Mouse (Mus musculus) ES-E14 (cell line): ENCODE measurements around the gene Fxyd5.

ENCODE experiments used
- CHD2 ChIP-seq: IDR thresholded peaks from 2 replicates; pipeline ENCODE4 v1.6.1; 2014; ENCODE audit warnings: mild to moderate bottlenecking, low read depth, low read length, inconsistent platforms
- HCFC1 ChIP-seq: IDR thresholded peaks from 2 replicates; pipeline ENCODE4 v1.6.1; 2012; ENCODE audit warnings: low read length, inconsistent platforms, borderline replicate concordance; ENCODE audit not compliant: insufficient read depth
- MAFK ChIP-seq: IDR thresholded peaks from 2 replicates; pipeline ENCODE4 v1.6.1; 2014; ENCODE audit warnings: mild to moderate bottlenecking, low read depth, low read length, inconsistent platforms; ENCODE audit not compliant: insufficient read depth
- ZC3H11A ChIP-seq: IDR thresholded peaks from 2 replicates; pipeline ENCODE4 v1.6.1; 2012; ENCODE audit warnings: low read depth, mild to moderate bottlenecking, inconsistent platforms, low read length, borderline replicate concordance

GRCm38 (mm10) chr7:31055883-31056282, 13.6 kb upstream of the Fxyd5 start:
- no peak for TF ChIP-seq MAFK
- TF ChIP-seq CHD2 = no peak
- no peak for TF ChIP-seq HCFC1
- no peak for TF ChIP-seq ZC3H11A
